Mouse (Mus musculus): ENCODE results near the gene Zg16.

Gene Zg16

DNA sequence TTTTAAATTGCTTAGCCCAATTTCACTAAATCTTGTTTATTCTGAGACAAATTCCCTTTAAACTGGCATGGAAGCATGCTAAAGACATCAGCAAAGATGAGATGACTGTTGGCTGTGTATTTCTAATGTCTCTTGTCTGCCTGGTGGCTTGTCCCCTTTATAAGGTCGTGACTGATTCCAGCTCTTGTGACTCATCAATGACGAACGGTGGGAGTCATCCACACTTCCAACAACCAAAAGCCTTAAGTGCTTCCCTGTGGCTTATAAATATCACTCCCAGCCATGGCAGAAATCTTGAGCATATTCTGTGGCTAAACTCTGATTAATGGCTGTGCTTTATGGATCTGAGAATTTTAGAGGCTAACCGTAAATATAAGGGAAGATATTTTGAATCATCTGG lies 20.8 kb downstream of the Zg16 start:
- DNase-seq: no peak

DNA sequence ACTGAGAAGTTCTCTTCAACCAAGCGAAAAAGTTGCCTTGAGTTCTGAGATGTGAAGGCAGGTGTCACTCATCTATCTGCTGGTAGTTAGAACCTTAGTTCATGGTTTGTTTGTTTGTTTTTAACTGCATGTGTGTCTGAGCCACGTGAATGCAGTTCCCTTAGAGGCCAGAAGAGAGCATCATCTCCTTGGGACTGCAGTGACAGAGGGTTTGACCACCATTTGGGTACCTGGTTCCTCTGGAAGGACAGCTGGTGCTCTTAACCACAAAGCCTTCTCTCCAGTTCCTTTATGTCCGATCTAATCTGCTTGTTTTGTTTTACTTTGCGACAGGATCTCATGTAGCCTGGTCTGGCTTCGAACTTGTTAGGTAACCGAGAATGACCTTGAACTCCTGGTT lies 21.6 kb downstream of the Zg16 start:
- DNase-seq: no peak

DNA sequence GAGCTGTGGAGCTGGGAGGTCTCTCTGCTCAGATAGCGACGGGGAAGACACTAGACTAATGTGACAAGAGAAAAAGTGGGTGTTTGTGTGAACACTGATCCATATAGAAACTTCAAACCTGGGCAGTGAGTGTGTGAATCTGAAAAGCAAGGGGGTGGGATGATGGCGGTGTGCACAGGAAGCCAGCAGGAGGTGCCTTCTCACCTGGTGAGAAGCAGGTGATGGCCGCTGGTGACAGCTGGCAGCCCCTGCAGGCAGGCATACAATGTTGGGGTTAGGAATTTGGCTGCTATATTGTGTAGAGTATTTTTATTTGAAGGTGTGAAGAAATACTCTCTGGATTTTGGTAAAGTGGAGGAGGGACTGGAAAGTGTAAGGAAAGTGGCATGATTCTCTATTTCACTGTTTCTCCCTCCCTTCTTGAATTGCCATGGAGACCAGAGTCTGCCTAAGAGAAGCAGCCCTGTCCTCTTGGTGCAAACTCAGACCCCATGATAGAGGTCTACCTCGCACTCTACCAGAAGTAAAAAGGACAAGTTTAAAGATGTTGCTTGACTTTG lies 32.0 kb downstream of the Zg16 start:
- DNase-seq: peak in 1 of 2 experiments; percentile 42

DNA sequence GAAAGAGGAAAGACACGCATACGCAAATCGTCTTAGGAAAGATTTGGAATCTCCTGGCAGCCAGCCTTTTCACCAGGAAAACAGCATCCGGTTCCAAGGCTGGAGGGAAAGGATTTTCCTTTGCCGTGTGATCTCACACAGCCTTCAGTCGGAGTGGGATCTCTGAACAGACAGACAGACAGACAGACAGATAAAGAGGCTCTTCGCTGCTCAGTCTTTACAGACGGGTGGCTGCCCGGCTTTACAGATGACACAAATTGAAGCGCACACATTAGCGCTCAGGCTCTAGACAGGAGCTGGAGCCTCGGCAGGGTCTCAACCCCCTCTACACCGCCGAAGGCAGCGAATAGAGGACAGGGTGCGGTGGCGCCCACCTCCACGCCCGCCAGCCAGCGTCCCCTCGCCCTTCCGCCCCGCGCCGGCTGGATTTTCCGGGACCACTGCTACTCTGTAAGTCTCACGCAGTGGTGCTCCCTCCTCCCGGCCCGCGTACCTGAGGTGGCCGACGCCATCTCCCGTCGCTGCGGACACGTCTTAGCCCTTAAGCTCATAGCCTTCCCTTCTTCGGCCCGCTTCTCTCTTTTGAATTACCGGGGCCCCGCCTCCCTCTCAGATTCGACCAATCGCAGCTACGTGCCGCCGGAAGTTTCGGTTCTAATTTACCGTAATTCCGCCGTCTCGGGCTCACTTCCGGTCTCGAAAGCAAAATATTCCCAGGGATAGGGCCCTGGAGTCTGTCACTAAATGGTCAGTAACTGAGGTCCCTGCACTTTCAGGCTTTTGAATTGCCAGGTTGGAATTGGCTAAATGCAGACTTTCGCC lies 45.1 kb downstream of the Zg16 start, which contains the start of gene Kif22:
Gene Kif22, minus strand, starts transcription at position 621 of the 822 bp plus-strand sequence.
- peak; percentile 86 to 88 for DNase-seq

GRCm38 (mm10) chr7:127031244-127031643 lies 55.9 kb downstream of the Zg16 start:
- no peak for DNase-seq

GRCm38 (mm10) chr7:127030172-127030571 lies 57.0 kb downstream of the Zg16 start:
- no peak for DNase-seq

DNA sequence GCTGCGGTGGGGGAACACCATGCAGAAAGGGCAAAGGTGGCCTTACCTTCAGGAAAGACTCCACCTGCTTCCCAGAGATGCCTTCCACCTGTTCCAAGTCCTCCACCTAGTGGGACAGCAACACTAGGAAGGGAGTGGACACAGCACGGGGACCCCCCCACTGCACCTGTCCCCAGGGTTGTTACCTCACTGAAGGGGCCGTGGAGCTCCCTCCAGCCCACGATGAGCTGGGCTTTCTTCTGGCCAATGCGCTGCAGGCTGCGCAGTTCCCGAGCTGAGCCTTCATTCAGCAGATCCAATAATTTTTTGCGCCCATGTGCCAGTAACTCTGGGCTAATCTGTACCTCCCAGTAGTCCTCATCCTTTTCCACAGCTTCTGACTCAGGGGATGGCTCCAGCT lies 59.2 kb downstream of the Zg16 start:
- DNase-seq: no peak

- DNase-seq: peak; percentile 99 to 100
Measured at GRCm38 (mm10) chr7:127026984-127027726, 60.0 kb downstream of the Zg16 start, which contains the start of gene Maz. Maz (minus strand) TSS chr7:127027037.

DNA sequence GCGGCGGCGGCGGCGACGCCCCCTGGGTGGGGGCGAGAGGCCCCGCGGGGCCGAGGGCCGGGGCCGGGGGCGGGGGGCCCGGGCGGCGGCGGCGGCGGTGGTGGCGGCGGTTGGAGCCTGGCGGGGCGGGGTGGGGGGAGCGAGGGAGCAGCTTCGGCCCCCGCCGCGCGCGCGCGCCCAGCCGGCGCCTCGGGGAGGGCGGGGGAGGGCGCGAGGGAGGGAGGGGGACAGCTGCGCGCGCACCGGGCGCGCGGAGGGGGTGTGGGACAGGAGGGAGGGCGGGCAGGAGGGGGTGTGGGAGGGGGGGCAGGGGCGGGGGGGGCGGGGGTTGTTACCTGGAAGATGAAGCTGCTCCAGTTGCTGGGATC lies 60.5 kb downstream of the Zg16 start:
- DNase-seq: no peak

GRCm38 (mm10) chr7:127026161-127026600 lies 60.9 kb downstream of the Zg16 start:
- peak; percentile 76 to 87 for DNase-seq

DNA sequence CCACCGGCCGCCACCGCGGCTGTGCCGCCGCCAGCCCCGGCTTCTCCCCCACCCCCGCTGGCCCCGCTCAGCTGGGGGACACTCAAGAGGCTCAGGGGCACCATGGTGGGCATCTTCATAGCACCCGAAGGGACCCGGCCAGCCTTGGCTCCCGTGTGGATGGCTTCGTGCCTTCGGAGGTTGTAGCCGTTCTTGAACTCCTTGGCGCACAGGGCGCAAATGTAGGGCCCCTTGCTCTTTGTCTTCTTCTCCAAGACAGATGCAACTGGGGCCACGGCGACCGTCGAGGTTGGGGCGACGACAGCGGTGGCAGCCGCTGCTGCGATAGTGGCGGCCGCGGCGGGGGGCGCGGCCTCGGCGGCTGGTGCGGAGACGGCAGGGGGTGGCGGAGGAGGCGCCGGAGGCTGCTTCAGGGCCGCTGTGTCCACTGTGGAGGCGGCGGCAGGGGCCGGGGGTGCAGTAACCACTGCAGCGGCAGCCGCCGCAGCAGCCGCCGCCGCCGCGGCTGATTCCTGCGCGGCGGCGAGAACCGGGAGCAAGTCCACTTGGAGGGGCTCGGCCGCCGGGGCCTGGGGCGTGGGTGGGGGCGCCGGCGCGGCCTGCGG lies 61.5 kb downstream of the Zg16 start:
- DNase-seq: peak; percentile 65 to 76

DNA sequence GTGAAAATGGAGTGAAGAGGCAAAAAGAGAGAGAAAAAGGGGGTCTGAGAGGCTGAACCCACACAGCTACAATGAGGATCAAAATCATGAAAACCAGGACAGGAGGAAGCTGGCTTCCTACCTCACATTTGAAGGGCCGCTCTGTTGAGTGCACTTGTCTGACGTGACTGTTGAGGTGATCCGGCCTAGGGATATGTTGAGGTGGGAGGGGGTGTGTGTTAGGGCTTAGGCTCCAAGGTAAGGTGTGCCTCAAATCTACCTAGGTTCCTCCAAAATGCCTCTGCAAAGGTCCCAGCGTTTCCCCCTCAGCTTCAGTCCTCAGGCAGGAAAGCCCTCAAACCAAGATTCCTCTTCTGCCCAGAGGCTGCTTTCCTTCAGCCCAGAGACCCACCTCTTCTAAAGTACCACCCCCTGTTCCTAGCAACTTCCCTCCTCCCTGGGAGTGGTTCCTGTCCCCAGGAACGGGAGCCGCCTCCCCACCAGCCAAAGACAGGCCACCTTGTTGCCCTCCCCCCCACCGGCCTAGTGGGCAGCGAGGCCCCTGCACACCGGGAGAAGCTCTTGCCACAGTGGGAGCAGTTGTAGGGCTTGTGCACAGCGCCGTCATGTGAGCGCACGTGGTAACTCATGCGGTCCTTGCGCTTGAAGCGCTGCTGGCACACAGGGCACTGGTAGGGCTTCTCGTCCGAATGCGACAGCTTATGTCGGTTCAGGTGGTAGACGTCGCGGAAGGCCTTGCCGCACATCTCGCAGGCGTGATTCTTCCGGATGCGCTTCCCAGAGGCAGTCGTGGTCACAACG lies 62.2 kb downstream of the Zg16 start:
- DNase-seq: peak; percentile 86 to 91

DNA sequence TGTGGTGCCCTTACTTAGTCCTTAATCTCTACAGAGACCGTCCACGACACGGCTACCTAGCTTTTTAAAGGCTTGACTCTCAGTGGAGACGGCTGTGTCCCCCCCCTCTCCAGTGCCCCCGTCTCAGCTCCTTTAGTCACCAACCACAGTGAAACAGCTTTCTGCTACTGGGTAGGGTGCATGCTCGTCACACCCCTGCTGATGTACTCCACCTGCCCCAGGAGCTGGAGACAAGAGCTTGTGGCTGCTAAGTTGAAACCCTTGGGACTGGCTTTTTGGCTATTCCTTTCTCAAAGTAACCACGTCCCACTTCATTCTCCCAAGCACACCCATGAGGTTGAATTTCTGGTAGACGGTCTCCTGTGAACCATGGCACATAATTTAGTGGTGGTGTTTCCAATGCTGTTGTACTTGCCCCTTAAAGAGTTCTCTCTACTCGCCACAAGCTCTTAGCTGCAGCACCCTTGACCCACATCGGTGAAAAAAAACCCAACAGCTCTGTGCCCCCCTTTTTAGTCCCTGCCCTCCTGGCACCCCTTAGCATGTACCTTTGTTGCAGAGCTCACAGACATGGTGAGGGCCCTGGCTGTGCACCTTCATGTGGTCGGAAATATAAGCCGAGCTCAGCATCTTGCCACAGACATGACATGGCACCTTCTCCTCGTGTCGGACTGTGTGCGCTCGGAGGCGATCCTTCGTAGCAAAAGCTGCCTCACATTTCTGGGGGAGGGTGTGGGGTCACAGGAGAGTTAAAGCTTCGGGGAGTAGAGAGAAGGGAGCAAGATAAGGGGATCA lies 63.0 kb downstream of the Zg16 start:
- peak; percentile 70 to 82 for DNase-seq

DNA sequence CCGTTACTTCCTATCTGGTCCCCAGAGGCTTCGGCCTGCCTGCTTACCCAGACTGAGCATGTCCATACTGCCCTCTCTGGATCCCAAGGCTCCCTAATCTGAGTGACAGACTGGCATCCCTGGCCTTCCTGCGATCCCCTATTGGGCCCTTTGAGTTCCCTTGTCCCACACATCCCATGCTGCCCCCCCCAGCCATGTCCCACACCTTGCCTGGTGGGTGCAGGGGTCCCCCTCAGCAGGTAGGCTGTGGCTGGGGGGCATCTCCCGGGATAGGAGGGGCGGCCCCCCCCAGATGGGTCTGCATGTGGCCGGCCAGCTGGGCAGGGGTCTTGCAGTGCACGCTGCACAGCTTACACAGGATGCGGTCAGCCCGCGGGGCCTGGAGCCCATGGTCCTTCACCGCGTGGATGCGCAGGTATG lies 63.8 kb downstream of the Zg16 start:
- DNase-seq: peak in 1 of 2 experiments; percentile 69

DNA sequence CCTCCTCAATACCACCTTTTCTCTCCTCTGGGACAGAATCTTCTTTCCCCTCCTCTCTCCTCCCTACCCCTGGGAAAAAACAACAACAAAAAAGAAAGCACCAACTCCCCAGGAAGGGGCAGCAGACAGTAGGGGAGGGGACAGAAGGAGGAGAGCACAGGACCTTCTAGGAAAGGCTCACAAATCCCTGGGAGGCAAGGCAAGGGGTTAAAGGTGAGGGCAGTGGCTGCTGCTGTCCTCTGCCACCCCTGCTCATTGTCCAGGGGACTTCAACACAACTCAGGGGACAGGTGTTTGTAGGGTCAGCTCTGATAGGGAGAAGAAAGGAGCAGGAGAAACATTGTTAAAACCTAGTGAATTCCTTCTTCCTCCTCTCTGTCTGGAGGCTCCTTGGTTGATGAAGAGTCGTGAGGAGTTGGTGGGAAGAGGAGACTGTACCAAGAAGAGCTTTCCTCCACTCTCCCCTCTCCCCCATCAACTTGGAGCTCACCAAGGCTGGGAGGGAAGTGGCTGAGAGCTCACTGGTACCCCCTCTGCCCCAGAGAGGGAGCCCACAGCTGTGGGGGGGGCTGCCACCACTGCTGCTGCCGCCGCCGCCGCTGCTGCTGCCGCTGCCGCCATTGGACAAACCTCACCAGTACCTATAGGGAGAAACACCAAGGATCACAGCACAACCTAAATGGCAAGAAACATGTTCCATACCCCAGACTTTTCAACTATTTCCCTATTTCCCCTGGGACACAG lies 64.4 kb downstream of the Zg16 start:
- peak; percentile 46 to 66 for DNase-seq

DNA sequence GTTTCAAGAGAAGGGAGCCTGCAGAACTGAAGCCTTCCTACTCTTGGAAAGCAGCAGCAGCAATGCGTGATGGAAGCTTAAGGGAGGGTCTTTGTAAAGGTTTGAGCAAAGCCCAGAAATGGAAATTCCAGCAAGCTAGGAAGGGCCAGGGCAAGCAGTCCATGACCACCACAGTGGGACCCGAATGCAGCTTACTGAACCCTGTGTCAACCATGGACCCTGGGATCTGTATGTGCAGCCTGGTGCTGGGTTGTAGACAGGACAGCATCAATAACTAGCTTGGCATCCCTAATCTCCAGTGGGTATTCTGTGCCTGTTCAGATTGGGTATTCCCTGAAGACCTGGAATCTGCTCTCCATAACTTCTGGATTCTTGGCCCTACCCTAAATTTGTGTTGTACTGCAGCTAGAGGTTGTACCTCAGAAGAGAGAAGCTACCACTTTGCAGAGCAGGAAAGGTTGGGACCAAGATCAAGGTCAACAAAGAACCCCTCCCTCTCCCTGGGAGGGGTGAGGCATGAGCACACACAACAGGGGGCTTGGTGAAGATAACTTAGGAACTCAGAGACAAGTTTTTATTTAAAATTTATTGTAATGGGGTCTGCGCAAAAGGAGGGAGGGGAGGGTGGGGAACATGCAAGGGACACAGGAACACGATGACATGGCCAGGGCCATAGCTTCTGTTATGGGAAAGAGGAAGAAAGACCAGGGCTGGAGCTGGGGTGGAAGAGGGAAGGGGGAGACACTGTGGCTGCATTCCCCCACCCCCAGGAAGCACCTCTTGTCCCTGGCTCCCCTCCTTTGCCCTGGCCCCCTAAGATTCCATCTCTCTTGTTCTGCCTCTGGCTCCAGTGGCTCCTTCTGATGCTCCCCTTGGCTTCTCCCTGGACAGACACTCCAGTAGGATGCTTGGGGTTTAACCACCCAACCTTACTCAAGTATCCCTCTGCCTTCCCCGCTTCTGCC lies 65.3 kb downstream of the Zg16 start:
- DNase-seq: no peak

- DNase-seq: peak; percentile 73 to 84
Measured at GRCm38 (mm10) chr7:127020901-127021562, 66.1 kb downstream of the Zg16 start, which contains the start of the genes Gm42742 and Prrt2. Gm42742 (minus strand) TSS chr7:127021097. Prrt2 (minus strand) TSS chr7:127021211.

DNA sequence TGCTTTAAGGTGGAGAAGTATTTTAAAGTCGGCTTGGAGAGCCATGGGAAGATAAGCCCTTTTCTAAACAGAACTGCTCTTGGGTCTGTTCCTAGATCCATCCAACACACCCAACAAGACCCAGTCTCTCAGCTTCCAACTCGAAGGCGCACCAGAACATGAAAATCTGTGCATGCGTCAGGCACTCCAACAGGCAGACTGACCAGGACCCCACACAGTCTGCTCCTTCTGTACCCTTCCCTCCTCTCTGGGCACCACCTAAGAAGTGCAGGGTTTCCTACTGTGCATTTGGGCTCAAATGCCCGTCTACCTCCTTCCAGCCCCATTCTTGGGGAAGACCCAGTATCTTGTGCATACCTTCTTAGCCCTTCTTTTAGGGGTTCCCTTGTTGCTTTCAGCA lies 66.6 kb downstream of the Zg16 start:
- DNase-seq: no peak

GRCm38 (mm10) chr7:127020031-127020430 lies 67.1 kb downstream of the Zg16 start:
- DNase-seq: no peak
